Mouse (Mus musculus): ENCODE data around the gene Mettl26.
A peak's percentile ranks its signal among the peaks of the same experiment; 100 is the strongest.

The Mettl26 gene

GRCm38 (mm10) chr17:25874721-25875170 is at the start of gene Mettl26:
TSS of gene Mettl26 (plus strand) at chr17:25875074.
- DNase-seq = peak; percentile 93

DNA sequence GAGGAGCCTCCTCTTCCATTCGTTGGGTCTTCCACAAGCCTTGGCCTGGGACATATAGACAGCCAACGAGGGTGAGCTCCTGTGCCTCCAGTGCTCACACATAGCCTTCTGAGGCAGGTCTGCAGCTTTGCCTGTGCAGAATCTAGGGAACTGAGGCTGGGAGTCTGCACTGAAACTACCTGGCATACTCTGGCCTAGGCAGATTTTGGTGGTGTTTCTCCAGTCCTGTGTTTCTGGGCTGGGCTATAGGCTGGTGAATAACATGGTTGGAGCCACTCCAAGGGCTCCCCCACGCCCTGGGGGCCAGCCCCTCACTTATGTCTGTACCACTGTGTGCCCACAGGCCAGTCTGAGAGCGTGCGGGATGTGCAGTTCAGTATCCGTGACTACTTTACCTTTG is 49.6 kb upstream of the Mettl26 start:
- no peak for DNase-seq

DNA sequence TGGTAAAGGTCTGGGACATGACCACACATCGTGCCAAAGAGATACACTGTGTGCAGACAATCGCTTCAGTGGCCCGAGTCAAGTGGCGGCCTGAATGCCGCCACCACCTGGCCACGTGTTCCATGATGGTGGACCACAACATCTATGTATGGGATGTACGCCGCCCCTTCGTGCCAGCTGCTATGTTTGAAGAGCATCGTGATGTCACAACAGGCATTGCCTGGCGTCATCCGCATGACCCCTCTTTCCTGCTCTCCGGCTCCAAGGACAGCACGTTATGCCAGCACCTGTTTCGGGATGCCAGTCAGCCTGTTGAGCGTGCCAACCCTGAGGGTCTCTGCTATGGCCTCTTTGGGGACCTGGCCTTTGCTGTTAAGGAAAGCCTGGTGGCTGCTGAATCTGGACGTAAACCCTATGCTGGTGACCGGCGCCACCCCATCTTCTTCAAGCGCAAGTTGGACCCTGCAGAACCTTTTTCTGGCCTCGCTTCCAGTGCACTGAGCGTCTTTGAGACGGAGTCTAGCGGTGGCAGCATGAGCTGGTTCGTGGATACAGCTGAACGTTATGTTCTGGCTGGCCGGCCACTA is 48.8 kb upstream of the Mettl26 start:
- no peak for DNase-seq

GRCm38 (mm10) chr17:25827011-25827410 is 47.9 kb upstream of the Mettl26 start:
- DNase-seq = no peak

GRCm38 (mm10) chr17:25827546-25828222 is 47.2 kb upstream of the Mettl26 start:
- DNase-seq = no peak

GRCm38 (mm10) chr17:25828223-25828594 is 46.7 kb upstream of the Mettl26 start:
- no peak for DNase-seq

DNA sequence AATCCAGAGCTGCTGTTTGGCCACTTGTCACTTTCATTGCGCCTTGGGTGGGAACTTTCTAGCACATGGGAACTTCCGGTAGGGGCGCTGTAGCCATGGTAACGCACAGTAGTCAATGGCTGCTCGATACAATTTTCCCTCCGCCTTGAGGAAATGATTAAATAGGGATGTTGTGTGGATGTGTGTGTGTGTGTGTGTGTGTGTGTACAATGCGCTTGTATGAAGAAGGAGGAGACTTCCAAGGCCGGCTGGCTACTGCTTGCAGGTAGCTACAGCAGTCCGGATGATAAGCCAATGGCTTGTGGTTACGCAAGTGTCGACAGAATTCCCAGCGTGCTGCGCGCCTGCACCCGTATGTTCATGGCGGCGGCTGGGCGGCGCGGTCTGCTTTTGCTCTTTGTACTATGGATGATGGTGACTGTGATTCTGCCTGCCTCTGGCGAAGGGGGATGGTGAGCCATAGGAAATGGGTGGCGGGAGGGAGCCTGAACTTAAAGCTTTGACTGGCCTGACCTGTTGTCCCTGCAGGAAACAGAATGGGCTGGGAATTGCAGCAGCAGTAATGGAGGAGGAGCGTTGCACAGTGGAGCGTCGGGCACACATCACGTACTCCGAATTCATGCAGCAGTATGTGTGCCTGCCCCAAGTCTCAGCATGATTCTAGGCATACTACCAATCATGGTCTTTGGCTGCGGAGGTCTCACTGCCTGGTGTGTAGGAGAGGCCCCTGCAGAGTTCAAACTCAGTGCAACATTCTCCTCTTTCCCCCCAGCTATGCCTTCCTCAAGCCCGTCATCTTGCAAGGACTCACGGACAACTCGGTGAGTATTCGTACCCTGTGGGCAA is 45.9 kb upstream of the Mettl26 start, which contains the start of gene Jmjd8:
Gene Jmjd8, plus strand, starts transcription at position 156 of the 846 bp plus-strand sequence.
- peak; percentile 86 for DNase-seq

GRCm38 (mm10) chr17:25829558-25830017 is 45.3 kb upstream of the Mettl26 start:
- no peak for DNase-seq

GRCm38 (mm10) chr17:25830200-25830753 is 44.6 kb upstream of the Mettl26 start:
- no peak for DNase-seq

- no peak for DNase-seq
Measured at GRCm38 (mm10) chr17:25830806-25831431, 44.0 kb upstream of the Mettl26 start.

GRCm38 (mm10) chr17:25831451-25832281 is 43.2 kb upstream of the Mettl26 start:
- DNase-seq = no peak

- DNase-seq = peak; percentile 98
Measured at GRCm38 (mm10) chr17:25832436-25833290, 42.2 kb upstream of the Mettl26 start.

DNA sequence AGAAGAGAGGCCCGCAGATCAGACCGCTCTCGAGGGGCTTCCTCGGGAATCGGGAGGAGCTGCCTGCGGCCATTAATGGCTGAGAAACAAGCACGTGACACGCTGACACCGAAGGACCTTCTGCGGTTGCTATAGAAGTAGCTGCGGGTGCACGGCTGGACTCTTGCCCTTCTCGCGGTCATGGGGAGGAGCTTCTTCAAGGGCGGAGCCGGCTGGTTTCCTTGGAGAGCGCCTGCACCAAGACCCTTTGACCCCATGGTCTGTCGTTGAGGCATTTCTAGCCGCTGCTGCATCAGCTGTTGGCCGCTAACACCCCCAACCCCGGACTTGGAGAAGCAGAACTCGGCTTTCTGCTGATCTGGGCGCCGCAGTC is 41.6 kb upstream of the Mettl26 start, which contains the start of gene Stub1:
Gene Stub1, minus strand, starts transcription at position 114 of the 373 bp plus-strand sequence.
- no peak for DNase-seq

DNA sequence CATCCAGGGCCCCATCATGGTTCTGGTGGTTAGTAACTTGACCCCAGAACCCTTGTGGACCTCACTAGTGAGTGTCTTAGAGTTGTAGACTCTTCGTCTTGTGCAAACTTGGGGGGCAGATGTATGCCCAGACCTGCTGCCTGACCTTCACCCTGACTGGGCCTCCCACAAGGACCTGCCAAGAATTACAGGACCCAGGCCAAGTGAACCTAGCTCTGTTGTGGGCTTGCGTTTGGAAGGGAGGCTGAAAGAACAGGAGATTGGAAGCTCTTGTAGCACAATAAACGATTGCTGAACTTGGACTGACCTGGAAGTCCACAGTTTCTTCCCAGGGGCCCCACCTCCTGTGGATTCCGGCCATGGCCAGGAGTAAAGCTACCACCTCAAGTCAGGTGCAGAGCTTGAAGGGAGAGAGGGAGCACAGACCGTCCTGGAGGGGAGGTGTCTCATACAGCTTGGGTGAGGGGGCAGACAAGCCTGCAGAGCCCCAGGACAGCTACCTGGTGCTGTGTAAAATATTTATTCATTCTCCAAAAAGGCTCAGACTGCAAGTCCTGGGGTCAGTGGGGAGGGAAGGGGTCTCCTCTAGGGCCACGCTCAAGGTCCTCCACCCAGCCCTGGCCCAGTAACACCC is 40.8 kb upstream of the Mettl26 start:
- no peak for DNase-seq

GRCm38 (mm10) chr17:25834595-25835222 is 40.2 kb upstream of the Mettl26 start:
- no peak for DNase-seq

- no peak for DNase-seq
Measured at GRCm38 (mm10) chr17:25835301-25835700, 39.6 kb upstream of the Mettl26 start.

DNA sequence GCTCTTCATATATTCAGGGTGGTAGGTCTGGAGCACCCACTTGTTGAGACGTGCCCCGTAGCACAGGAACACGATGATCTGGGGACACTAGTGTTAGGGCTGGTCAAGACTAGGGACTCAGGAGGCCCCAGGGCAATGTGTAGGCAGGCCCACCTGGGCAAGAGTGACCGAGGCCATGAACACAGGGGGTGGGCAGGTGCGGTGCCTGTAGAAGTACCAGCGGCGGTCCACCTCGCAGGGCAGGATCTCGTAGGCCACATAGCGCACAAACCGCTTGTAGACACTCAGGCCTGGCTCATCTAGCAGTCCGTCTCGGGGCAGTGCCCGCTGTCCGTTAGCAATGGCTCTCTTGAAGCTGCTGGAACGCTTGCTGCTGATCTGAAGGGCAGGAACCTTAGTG is 39.1 kb upstream of the Mettl26 start:
- DNase-seq = no peak

DNA sequence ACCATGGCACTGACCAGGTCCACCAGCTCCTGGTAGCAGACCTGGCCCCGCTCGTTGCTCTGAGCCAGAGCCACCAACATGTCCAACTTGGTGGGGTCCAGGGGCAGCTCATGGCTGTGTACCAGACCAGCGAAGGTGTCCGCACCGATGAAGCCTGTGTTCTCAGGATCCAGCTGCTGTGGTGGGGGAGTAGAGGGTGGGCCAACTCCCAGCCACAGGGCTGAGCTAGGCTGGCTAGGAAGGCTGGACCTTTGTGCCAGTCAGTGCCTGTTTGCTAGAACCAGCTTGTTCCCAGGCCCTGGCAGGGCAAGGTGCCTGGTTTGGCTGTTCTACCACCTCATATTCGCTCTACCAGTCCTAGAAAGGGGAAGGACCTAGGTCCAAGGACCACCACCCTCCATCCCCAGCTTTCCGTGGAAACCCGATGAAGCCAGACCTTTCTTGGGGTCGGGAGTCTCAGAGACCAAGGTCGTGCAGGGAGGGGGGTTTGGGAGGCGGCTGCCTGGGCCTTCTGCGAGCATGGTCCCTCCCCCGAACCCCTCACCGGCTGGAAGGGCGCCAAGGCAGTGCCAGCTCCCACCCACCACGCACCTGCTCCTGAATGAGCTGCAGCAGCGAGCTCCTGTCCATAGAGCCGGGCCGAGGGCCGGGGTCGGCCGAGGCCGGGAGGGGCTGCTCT is 38.3 kb upstream of the Mettl26 start:
- DNase-seq = no peak

- DNase-seq = peak; percentile 87
Measured at GRCm38 (mm10) chr17:25837076-25837410, 37.8 kb upstream of the Mettl26 start, which contains the start of gene Rhbdl1. TSS of gene Rhbdl1 (minus strand) at chr17:25837295.
